Mouse (Mus musculus): ENCODE measurements around the gene Kcnj4.
A peak's percentile ranks its signal among the peaks of the same experiment; 100 is the strongest.

The Kcnj4 gene

DNA sequence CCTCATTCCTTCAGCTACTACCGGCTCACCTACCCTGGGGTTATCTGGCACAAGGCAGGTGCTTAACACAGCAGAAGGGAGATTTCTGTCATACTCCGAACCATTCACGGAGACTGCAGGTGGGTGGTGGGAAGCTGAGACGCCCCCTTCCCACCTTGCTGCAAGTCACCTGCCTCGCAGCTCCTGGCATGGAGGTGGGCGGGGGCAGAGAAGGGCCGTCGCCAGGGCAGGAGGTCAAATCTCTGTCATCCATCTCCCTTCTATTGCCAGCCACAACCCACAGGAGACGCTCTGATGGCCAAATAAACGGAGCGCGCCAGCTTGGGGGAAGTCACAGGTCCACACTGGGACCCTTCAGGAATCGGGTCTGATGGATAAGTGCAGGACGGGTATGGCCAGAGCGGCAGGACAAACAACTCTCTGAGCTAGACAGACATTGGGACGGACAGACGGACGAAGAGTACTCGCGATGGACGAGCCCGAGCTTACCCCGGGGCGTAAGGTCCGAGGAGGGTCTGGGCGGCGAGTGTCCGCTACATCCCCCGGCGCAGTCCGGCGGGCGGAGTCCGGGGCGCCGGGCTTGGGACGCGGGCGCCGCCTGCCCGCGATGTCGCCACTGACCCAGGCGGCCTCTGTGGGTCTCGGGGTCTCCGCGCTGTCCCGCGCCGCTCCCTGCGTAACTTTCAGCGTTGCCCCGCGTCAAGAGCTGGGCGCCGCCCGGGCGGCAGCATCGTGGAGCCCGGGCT lies at the start of gene Kcnj4:
Kcnj4 (minus strand) TSS at position 535 of the 746 bp plus-strand sequence.
- DNase-seq (ENCODE audit: low read depth, low spot score), result no peak

DNA sequence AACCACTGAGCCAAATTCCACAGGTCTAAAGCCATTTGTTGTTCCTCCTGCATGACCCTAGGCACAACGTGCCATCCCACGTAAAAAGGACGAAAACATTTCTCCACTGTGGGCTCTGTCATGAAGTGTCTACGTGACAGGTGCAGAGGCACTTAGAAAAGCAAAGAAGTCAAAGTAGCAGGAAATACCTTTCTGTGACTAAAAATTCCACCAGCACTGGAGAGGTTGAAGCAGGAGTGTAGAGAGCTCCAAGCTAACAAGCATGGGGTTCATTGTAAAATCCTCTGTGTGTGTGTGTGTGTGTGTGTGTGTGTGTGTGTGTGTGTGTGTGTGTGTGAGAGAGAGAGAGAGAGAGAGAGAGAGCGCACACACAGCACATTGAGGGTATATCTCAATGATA lies 47.5 kb upstream of the Kcnj4 start:
- DNase-seq (ENCODE audit: low read depth, low spot score), result no peak

DNA sequence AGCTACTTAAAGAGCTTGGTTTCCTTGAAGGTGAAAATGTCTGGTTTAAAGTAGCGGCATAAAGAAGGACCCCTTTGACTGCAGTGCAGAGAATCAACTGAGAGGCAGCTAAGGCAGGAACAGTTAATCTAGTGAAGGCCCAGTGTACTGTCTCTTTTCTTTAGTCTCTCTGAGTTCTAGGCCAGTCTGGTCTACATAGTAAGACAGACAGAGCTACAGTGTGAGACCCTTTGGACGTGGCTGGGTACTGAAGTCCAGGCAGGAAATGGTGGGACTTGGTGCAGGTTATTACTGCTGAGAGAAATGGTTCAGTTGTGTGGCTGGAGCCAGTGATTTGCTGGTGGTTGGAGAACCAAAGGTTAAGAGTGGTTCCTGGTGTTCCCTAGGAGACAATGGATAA lies 43.2 kb upstream of the Kcnj4 start:
- DNase-seq (ENCODE audit: low read depth, low spot score), result no peak

DNA sequence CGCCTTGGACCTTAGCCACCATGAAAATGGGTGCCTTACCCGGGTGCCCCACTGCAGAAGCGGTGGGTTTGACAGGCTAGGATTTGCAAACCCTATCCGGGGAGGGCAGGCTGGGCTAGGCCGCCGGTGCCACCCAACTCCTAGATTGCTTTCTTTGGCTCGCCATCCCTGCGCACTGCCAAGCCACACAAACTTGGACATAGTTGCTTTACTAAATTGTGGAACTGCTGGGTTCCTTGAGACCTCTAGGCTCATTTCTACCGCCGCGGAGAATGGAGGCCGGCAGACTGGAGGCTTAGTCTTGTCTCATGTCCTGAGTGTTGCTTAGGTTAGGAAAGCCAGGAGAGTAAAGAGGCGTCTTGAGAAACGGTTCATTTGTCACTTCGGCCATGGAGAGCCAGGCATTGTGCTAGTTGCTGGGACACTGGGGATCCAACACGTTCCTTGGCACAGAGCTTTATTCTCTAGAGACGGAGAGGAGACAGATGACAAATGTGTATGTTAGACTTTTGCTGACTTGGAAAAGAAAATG lies 42.3 kb upstream of the Kcnj4 start:
- no peak for DNase-seq (ENCODE audit: low read depth, low spot score)

DNA sequence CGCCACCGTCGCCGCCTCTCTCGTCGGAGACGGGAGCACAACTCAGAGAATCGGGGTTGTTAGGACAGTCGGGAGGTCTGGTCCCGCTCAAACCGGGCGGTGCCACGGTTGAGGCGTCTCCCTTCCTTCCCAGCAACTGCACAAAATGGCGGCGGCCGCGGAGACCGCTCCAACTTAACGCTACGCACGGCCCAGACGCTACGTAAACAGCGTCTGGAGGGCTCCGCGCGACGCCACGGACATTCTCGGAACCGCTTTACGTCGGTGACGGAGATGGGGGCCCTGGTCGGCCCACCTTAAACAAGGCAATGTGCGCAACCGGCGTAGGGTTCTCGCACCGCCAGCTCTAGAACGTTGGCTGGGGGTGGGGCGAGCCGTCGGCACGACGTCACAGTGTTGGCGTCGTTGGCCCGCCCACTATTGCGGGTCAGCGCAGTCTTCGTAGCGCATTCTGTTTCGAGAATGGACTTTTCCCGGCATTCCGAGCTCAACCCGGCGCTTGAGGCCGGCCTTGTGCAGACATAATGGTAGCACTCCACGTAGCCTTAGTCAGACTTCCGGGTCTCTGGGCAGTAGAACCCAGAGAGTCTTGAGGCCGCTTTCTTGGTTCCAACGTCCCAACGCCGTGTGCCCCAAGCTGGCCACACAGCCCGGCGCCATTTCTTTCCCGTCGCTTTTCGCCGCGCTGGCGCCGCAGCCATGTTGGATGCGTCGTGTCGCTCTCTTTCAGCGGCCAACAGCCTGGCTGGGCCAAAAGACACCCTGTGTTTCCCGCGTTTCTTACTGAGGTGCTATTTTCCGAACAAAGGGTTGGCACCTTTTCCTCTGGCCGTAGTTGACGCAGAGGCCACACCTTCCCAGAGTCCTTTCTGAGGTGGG lies 41.6 kb upstream of the Kcnj4 start, which contains the start of gene Ddx17:
Ddx17 (minus strand) TSS at position 332 of the 879 bp plus-strand sequence.
- DNase-seq (ENCODE audit: low read depth, low spot score), result peak; percentile 98

DNA sequence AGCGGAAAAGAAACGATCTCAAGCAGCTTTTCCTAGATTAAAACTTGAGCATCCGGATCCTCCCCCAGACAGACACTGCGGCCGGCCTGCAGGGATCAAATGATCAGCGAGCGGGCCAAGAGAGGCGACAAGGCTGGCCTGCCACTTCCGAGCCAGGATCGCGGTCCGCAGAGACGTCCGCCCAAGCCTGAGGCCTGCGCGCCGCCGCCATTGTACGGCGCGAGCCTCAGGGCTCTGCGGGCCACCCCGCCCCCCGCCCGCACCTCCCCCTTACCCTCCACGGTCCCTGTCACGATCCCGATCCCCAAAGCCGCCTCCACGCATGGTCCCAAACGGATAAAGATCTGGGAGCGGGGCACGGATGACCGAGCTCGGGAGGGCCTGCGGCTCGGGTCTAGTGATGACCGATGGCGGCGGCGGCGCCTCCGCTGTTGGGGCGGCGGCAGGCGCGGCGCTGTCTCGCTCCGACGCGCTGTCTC lies 40.9 kb upstream of the Kcnj4 start:
- no peak for DNase-seq (ENCODE audit: low read depth, low spot score)

DNA sequence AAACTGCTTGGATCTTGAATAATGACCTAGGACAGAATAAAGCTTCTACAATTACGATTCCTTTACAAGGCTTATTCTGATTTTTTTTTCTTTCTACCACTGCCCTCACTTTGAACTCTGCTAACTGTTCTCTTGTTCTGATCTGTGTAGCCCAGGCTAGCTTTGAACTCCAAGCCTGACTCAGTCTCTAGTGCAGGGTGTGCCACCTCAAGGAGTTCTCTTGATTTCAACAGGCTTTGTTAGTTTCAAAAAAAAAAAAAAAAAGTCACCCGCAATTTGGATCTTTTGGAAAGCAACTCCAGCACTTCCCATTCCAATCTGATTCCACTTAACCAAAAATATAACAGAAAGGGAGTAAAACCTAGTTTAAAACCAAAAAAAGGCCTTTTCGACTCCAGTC lies 40.5 kb upstream of the Kcnj4 start:
- no peak for DNase-seq (ENCODE audit: low read depth, low spot score)

DNA sequence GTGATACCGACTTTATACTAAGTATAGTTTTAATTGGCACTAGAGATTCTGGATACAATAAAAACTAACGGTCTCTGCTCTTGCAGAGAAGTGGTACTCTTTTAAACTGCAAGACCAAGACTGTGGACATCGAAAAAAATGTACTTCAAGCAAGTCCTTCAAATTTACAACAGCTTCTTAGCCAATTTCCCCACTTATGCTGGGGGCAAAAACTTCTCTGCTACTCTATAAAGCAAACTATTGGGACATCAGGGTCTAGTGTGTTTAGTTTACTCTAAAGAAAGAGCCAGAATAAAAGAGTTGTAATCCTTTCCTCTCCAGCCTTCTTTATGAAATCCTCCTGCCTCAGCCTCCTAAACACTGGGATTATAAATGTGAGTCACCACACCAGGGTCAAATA lies 38.9 kb upstream of the Kcnj4 start:
- no peak for DNase-seq (ENCODE audit: low read depth, low spot score)

DNA sequence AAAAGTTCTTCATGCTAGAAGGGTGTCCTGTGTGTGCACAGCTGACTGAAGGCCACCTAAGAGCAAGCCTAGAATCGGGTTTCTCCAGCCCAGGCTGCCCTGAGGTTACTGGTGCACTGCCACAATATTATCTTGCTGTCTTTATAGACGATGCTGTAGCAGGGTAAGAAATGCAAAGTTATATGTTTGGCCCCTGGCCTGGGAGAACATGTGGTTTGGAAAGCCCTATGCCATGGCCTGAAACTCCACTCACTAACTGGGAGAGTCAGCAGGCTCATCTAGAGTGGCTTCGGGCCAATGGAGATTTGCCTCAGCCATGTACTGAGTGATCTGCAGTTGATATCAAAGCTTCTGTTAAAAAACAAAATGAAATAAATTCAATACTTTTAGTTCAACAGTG lies 28.8 kb upstream of the Kcnj4 start:
- no peak for DNase-seq (ENCODE audit: low read depth, low spot score)

DNA sequence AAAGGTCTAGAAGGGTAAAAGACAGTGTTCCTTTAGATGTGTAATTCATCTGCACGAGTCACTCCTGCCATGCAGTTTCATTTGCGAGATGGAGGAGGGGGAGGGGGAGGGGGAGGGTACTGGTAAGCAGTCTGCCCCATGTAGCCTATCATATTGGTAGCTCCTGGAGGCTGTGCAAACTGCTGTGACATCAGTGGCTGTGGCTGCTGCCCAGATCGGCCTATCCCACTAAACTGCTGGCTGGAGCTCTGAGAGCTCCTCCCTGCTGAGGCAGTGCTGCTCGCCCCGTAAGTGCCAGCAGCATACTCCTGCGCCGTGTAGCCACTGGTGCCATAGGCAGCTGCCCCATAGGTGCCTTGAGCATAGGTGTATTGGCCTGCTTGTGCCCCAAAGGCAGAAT lies 24.9 kb upstream of the Kcnj4 start:
- no peak for DNase-seq (ENCODE audit: low read depth, low spot score)

DNA sequence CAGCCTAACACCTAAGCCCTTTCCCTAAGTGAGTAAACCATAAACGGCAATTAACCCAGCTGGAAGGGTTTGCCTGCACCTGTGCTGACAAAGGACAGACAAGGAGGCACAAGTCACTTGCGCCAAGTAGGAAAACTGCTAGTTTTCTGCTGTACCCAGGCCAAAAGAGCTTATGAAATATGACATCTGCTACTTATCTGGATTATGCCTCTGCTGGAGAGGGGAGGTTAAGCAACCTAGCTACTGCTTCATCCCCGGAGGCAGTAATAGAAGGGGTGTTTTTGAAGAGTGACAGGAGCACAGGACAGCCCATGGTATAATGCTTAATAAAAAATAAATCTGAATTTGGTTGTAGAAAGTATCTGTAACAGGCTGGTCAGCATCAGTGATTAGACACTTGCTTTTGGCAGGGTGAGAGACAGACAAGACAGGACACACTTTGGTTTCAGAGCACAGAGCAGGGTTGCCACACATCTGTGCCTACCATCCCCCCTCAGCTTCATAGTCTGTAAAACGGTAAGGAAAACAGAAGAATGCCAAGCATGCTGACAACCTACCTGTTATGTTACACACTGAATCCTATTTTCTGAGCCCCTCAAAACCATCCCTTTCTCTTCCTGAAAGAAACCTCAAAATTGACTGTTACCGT lies 23.1 kb upstream of the Kcnj4 start:
- peak; percentile 52 for DNase-seq (ENCODE audit: low read depth, low spot score)

DNA sequence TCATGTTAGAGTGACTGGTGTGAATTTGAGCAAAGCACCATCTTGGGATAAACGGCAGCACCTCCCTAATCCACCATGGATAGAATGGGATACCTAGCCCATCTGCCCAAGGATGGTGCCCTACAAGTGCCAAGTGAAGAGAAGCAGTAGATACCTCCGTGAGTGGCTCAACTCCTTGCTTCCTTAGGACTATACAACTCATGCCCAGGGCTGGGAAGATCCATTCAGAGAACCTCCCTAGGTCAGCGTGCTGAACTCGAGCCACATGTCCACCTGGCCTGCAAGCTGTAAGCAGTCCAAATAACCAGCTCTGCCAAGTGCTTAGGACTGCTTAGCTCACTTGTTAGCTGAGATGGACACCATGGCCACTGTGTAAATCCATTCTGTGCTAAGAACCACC lies 22.2 kb upstream of the Kcnj4 start:
- DNase-seq (ENCODE audit: low read depth, low spot score), result no peak

DNA sequence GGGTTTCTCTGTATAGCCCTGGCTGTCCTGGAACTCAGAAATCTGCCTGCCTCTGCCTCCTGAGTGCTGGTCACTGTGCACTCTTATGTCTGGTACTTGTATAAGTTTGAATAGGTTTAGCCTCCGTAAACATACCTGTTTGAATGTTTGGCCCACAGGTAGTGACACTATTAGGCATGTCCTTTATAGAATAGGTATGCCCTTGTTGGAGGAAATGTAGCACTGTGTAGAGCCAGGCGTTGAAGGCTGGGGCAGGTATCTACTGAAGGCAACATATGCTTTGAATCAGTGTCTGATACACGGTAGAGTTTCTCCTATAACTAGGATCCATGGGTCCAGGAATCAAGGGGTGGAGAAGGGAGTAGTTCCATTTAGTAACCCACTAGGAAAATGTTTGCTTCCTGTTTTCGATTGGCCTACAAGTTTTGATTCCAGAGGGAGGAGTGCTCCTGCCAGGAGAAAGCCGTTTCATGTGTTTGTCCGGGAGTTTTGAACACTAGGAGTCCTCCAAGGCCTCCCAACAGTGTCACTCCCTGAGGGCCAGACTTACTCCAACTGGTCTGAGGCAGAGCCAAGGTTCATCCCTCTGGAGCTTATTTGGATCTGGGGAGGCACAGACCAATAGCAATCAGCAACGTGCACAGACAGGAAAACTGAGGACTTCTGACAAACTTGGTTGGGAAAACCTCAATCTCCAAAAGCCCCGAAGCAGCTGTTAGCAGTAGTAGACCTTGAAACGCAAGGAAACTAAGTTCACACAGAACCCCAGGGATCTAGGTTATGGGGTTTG lies 21.1 kb upstream of the Kcnj4 start:
- DNase-seq (ENCODE audit: low read depth, low spot score), result no peak

DNA sequence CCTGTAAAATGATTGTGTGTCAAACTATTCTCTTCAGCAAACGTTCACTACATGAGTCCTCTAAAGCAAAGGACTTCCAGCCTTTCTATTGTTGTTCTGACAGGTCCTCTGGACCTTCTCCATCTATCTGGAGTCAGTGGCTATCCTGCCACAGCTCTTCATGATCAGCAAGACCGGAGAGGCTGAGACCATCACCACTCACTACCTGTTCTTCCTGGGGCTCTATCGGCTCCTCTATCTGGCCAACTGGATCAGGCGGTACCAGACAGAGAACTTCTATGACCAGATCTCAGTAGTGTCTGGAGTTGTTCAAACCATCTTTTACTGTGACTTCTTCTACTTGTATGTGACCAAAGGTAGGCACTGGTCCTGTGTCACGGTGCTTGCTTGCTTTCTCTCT lies 20.5 kb upstream of the Kcnj4 start:
- no peak for DNase-seq (ENCODE audit: low read depth, low spot score)

DNA sequence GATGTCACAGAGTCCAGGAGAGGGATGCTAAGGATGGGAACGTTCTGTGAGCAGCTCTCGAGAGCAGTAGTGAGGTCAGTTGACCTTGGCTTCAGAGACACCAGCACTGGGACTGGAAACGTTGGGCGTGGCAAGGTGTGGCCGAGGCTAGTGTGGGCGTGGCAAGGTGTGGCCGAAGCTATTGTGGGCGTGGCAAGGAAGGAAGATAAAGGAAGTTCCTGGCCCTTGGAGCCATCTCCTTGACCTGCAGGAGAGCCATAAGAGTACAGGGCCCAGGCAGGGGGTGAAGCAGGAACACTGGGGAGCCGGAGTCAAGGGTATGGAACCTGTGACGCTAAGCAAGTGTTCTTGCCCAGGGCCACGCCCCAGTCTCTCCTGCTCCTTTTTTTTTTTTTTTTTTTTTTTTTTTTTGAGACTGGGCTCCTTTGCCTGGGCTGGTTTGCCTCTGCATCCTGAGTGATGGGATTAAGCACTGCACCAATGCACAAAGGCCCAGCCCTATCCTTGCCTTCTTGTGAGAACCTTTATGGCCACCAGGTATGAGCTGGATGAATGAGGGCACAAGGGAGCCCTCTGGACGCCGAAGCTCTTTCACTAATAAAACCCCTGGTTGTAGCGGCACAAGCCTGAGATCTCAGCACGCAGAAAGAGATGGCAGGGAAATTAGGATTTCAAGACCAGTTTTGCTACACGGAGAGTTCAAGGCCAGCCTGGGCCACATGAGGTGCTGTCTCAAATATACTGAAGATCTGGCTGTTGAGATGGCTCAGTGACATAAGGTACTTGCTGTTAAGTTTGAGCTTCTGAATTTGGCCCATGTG lies 14.6 kb upstream of the Kcnj4 start:
- DNase-seq (ENCODE audit: low read depth, low spot score), result no peak

DNA sequence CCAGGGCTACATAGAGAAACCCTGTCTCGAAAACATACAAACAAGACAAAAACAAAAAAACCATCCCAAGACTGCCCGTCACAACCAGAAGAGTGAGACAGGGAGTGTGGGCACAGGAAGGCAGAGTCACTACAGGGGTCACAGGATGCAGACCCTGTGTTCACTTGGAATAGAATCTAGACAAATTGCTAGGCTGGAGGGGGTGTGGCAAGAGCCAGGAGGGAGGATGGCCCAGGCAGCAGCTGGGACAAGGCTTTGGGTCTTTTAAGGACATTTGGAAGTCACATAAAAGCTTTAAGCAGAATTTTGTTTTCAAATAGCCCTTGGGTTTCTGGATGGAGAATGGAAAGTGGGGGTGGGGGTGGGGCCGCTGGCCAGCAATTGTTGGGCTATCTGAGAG lies 13.5 kb upstream of the Kcnj4 start:
- no peak for DNase-seq (ENCODE audit: low read depth, low spot score)

DNA sequence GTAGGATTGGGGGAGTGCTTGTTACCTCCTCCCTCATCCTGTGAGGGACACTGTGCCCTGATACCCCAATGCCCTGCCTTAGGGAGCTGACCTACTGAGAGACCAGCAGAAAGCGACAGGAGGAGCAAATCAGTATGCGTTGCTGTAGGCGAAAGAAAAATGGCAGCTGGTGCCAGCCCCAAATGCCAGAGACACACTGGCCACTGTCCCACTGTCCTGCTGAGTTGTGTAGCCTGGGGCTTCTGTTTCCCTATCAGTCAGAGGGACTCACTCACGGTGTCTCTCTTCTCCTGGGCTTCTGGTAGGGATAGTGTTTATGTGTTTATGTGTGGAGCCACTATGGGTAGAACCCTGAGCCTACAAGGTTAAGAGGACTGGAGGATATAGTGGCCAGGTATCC lies 12.7 kb upstream of the Kcnj4 start:
- no peak for DNase-seq (ENCODE audit: low read depth, low spot score)

DNA sequence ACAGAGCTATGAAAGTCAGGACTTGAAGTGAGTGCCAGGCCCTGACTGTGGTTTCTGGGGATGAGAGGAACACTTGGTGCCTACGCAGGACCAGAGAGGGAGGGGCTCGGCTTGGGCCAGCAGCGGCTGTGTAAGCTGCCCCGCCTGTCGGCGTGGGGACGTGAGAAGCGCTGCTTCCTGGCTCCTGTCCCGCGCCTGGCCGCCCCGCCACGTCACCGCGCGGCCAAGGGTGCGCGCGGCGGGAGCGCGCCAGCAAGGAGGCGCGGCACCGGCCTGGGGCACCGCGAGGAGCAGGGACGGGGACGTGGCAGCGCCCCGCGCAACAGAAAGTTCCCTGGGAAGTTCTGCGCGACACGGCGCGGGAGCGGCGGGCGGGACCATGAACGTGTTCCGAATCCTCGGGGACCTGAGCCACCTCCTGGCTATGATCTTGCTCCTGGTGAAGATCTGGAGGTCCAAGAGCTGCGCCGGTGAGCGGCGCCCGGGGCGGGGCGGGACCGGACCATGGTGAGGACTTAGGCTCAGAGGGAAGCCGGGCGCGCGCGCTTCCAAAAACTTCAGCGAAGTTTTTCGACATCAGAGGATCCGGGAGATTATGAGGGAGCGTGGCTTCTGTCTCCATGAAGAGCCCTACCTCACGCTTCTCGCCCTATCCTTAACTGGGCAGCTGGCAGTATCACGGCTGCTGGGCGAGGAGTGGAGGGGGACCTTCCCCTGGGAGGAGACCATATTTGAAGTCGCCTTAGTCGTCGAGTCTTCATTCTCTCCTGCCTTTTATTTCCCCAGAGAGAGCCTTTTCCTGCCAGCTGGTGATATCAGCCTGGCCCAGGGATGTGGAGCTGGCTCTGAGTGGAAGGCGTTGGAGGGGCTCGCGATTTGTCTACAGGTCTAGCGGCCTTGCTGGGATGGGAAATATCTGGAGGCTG lies 11.4 kb upstream of the Kcnj4 start, which contains the start of gene Kdelr3:
Kdelr3 (plus strand) TSS at position 241 of the 926 bp plus-strand sequence.
- DNase-seq (ENCODE audit: low read depth, low spot score), result peak; percentile 42

DNA sequence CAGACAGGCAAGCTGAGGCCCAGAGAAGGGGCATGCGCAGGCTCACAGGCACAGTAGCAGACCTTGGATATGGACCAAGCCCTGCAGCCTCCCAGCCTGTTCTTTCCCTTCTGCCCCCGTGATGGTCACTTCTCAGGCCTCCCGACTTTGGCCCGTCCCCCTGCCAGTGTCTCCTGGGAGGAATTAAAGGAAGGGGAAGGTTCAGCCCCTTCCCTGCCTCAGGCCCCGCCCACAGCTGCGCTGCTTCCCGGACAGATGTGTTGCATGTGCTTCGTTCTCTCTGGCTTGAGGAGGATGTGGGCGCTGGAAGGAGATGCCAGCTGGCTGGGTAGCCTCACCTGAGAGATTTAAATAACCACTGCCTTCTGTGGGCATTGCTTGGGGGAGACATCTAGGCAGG lies 8.9 kb upstream of the Kcnj4 start:
- no peak for DNase-seq (ENCODE audit: low read depth, low spot score)
